Mouse (Mus musculus) limb, embryonic 13.5 days (tissue): Measurements from ENCODE around the gene Tmem209. TPM values are rescaled to one million over a fixed set of nuclear protein-coding genes. Genes with fewer than 3 reads are reported as not detected.
A peak's percentile ranks its signal among the peaks of the same experiment; 100 is the strongest.

Experiments
- ATAC-seq: fragments of 200-750 bp; cut with Nextera tagmentation; 2 replicates; pipeline ENCODE4 v1.8.0; 2017; ENCODE audit warnings: low read depth, moderate number of reproducible peaks, moderate TSS enrichment; ENCODE audit not compliant: low FRiP score
- H3K27ac ChIP-seq: fragments of 300-500 bp; sonication (generic); 2 replicates; pipeline ENCODE4 v1.5.1; 2015; ENCODE audit warnings: inconsistent platforms, mild to moderate bottlenecking, moderate library complexity
- H3K27me3 ChIP-seq: fragments of 300-500 bp; sonication (generic); 2 replicates; pipeline ENCODE4 v1.6.1; 2015; ENCODE audit warnings: mild to moderate bottlenecking, inconsistent platforms
- H3K36me3 ChIP-seq: fragments of 300-500 bp; sonication (generic); 2 replicates; pipeline ENCODE4 v1.6.1; 2015; ENCODE audit warnings: inconsistent platforms, mild to moderate bottlenecking, moderate library complexity
- H3K4me1 ChIP-seq: fragments of 300-500 bp; sonication (generic); 2 replicates; pipeline ENCODE4 v1.6.1; 2015; ENCODE audit warnings: inconsistent platforms
- H3K4me2 ChIP-seq: fragments of 300-500 bp; sonication (generic); replicated peaks from 2 replicates; pipeline ENCODE4 v1.6.1; 2015; ENCODE audit warnings: inconsistent platforms, mild to moderate bottlenecking, moderate library complexity
- H3K4me3 ChIP-seq: fragments of 300-500 bp; sonication (generic); 2 replicates; pipeline ENCODE4 v1.5.1; 2015; ENCODE audit warnings: moderate library complexity, mild to moderate bottlenecking, inconsistent platforms
- H3K9ac ChIP-seq: fragments of 300-500 bp; sonication (generic); 2 replicates; pipeline ENCODE4 v1.6.1; 2015; ENCODE audit warnings: mild to moderate bottlenecking, inconsistent platforms
- H3K9me3 ChIP-seq: fragments of 300-500 bp; sonication (generic); 2 replicates; pipeline ENCODE4 v1.6.1; 2016; ENCODE audit warnings: inconsistent platforms
- WGBS: fragments of 180-500 bp; shearing (Covaris S2); methylation state at CpG from one replicate; pipeline ENCODE4 v1.1.7; 2015; 5-methylcytosine and 5-hydroxymethylcytosine counted together
- polyA plus RNA-seq: library from polyadenylated mRNA; unstranded; fragments of >200 nt; fragmentation: Nextera tagmentation; extraction: Ambion mirVana; gene quantifications from 2 replicates; pipeline ENCODE4 v1.2.1, GENCODE M21; 2015

The Tmem209 gene
- polyA plus RNA-seq, 1 experiment from 2014 or later, result 34.7 TPM

- Histone ChIP-seq H3K4me1 (peaks cover 92% of the 10 kb centered on the region), H3K9me3 (no peaks in the 10 kb centered on the region), H3K4me2 (peak overlapping the region; percentile 58), H3K27me3 (no peaks in the 10 kb centered on the region), H3K27ac (peak overlapping the region; percentile 96), H3K9ac (no peak overlapping the region), H3K4me3 (peak overlapping the region; percentile 27; the same call in 1 of the 2 replicates), H3K36me3 (no peaks in the 10 kb centered on the region)
- ATAC-seq, result no peak
- WGBS, result 21% methylated on average over 9 of the region's 9 CpGs
These were observed 38.2 kb upstream of the Tmem209 start for GRCm38 (mm10) chr6:30547656-30548306.

- no peaks in the 10 kb centered on the region for H3K36me3 ChIP-seq
These were observed 37.7 kb upstream of the Tmem209 start for GRCm38 (mm10) chr6:30547274-30547645.

DNA sequence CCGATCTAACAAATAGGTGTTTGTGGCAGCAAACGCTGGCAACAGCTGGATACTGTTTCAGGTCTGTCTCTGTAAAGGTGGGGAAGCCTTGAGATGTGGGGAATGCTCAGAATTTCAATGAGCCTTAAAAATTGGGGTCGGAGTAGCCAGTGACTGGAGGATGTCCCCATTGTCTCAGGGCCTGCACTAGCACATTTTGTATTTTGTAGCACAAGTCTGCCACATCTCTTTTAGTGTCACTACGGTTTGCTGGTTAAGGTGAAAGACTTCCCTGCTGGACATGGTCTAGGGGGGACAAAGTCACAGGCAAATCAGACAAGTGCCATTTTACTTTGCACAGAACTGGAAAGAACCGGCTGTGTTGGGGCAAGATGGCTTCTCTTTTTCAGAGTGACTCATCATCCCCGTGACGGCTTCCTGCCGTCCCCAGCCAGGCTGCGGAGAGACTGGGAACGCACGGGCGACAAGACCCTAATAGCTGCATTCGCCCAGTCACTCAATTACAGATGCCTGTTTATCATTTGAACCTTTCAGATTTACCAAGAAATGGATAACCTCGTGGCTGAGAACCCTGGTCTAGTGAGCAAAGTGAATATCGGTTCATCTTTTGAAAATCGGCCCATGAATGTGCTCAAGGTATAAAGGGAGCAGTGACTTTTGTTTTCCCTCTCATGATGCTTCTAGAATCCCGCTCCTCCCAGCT, 37.1 kb upstream of the Tmem209 start:
- Histone ChIP-seq H3K36me3 (no peaks in the 10 kb centered on the region), H3K27me3 (no peaks in the 10 kb centered on the region), H3K27ac (peak overlapping the region; percentile 96), H3K9ac (peak overlapping the region; percentile 43; the same call in 1 of the 2 replicates), H3K4me3 (peak overlapping the region; percentile 27), H3K9me3 (no peaks in the 10 kb centered on the region), H3K4me2 (peak overlapping the region; percentile 58), H3K4me1 (peaks cover 90% of the 10 kb centered on the region)
- ATAC-seq, result no peak
- WGBS, result 10% methylated on average over 17 of the region's 17 CpGs

More at GRCm38 (mm10) chr6:30547274-30547645, 37.7 kb upstream of the Tmem209 start:
- Histone ChIP-seq H3K27me3 (no peaks in the 10 kb centered on the region), H3K27ac (peak overlapping the region; percentile 96), H3K4me2 (peak overlapping the region; percentile 58), H3K4me1 (peaks cover 92% of the 10 kb centered on the region), H3K9me3 (no peaks in the 10 kb centered on the region), H3K4me3 (peak overlapping the region; percentile 27), H3K9ac (peak overlapping the region; percentile 43; the same call in 1 of the 2 replicates)
- no peak for ATAC-seq
- WGBS, result 0% methylated on average over 16 of the region's 17 CpGs

DNA sequence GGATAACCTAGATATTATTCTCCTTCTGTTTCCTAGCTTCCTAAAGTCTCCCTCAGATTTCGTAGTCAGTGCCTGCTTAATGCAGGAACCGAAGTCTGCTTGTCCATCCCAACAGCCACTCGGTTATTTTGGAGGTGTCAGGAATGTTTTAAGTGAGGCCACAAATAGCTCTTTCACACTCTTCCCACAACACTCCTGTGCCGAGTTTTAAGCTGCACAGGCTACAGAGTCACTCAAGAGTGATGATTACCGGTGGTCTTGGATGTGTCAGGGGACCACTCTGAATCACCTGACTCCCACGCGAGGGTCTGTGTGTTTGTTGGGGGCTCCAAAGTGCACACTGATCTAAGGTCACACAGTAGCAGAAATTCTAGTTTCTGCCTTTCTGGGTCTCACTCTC, 36.1 kb upstream of the Tmem209 start:
- WGBS, result 35% methylated on average over 7 of the region's 7 CpGs
- no peaks in the 10 kb centered on the region for H3K36me3 ChIP-seq
- no peak overlapping the region for H3K4me3 ChIP-seq
- peak overlapping the region; percentile 65; the same call in 1 of the 2 replicates for H3K27ac ChIP-seq
- no peaks in the 10 kb centered on the region for H3K27me3 ChIP-seq
- H3K9ac ChIP-seq, result no peak overlapping the region
- H3K4me2 ChIP-seq, result peak overlapping the region; percentile 31; the same call in 1 of the 2 replicates
- no peaks in the 10 kb centered on the region for H3K9me3 ChIP-seq
- no peak for ATAC-seq
- peaks cover 87% of the 10 kb centered on the region for H3K4me1 ChIP-seq

- ATAC-seq, result no peak
- Histone ChIP-seq H3K9ac (no peak overlapping the region), H3K4me3 (0 out of 2 replicates have a peak overlapping the region, but pooled peaks have one; percentile 8), H3K36me3 (no peaks in the 10 kb centered on the region), H3K9me3 (no peaks in the 10 kb centered on the region), H3K27me3 (no peaks in the 10 kb centered on the region), H3K27ac (peak overlapping the region; percentile 86), H3K4me2 (peak overlapping the region; percentile 40), H3K4me1 (peaks cover 73% of the 10 kb centered on the region)
- 5% methylated on average over 8 of the region's 8 CpGs for WGBS
These were observed 34.3 kb upstream of the Tmem209 start for GRCm38 (mm10) chr6:30543851-30544250.

DNA sequence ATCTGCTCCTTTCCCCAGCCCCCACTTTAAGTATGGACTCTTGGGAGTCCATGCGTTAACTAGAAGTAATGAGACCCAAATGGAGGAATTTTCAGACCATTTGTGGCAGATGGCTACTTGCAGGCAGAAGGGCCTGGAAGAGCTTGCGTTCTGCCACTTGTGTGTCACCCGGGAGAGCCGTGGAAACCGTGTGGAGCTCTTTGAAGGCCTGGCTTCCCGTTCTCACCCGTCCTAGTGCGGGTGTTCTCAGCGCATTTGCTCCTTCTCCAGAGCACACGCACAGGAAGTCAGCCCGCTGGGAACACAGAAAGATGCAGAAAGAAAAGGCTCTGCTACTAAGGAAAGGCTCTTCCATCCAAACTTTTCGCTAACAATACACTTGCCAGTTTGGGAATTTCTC, 33.5 kb upstream of the Tmem209 start:
- 9% methylated on average over 12 of the region's 12 CpGs for WGBS
- H3K27me3 ChIP-seq, result no peaks in the 10 kb centered on the region
- H3K36me3 ChIP-seq, result no peaks in the 10 kb centered on the region
- H3K4me3 ChIP-seq, result no peak overlapping the region
- peak overlapping the region; percentile 86 for H3K27ac ChIP-seq
- peak overlapping the region; percentile 40; the same call in 1 of the 2 replicates for H3K4me2 ChIP-seq
- H3K4me1 ChIP-seq, result peaks cover 75% of the 10 kb centered on the region
- H3K9me3 ChIP-seq, result no peaks in the 10 kb centered on the region
- no peak for ATAC-seq
- H3K9ac ChIP-seq, result peak overlapping the region; percentile 50

DNA sequence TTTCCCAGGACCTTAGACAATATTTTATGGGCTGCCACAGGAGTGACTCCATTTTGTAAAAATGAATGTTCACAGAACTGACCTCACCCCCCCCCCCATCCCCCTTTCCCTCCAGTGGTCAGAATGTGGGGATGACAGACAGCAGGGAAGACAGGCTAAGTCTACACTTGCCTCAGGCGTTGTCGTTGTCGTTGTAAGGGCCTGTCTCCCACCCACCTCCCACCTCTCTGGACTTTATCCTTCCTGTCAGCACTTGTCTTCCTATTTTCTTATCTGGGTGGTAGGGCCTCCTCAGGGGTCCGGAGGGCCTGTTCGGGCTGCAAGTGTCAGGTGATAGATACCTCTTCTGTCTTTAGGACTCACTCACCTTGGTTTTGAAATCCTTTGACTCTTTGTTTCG, 32.7 kb upstream of the Tmem209 start:
- no peaks in the 10 kb centered on the region for H3K27me3 ChIP-seq
- H3K9me3 ChIP-seq, result no peaks in the 10 kb centered on the region
- H3K4me3 ChIP-seq, result no peak overlapping the region
- H3K36me3 ChIP-seq, result no peaks in the 10 kb centered on the region
- peak overlapping the region; percentile 86; the same call in 1 of the 2 replicates for H3K27ac ChIP-seq
- ATAC-seq, result no peak
- H3K4me2 ChIP-seq, result no peak overlapping the region
- no peak overlapping the region for H3K9ac ChIP-seq
- H3K4me1 ChIP-seq, result peaks cover 73% of the 10 kb centered on the region
- WGBS, result 31% methylated on average over 6 of the region's 6 CpGs

GRCm38 (mm10) chr6:30541009-30541799, 31.6 kb upstream of the Tmem209 start, which contains the start of gene Cpa2:
Gene Cpa2 (plus strand): TSS chr6:30541582.
- no peak for ATAC-seq
- no peaks in the 10 kb centered on the region for H3K36me3 ChIP-seq
- no peaks in the 10 kb centered on the region for H3K9me3 ChIP-seq
- peak within 1 kb of the TSS; percentile 86; the same call in 1 of the 2 replicates for H3K27ac ChIP-seq
- no peak within 1 kb of the TSS for H3K4me2 ChIP-seq
- H3K4me1 ChIP-seq, result peaks cover 64% of the 10 kb centered on the region
- WGBS, result 46% methylated on average over 11 of the region's 11 CpGs
- no peak within 1 kb of the TSS for H3K4me3 ChIP-seq
- H3K9ac ChIP-seq, result no peak within 1 kb of the TSS
- no peaks in the 10 kb centered on the region for H3K27me3 ChIP-seq

GRCm38 (mm10) chr6:30538800-30539199, 29.2 kb upstream of the Tmem209 start:
- Histone ChIP-seq H3K4me1 (peaks cover 41% of the 10 kb centered on the region), H3K4me2 (peak overlapping the region; percentile 12; the same call in 1 of the 2 replicates), H3K27ac (peak overlapping the region; percentile 83), H3K36me3 (no peaks in the 10 kb centered on the region), H3K4me3 (no peak overlapping the region), H3K27me3 (no peaks in the 10 kb centered on the region), H3K9ac (no peak overlapping the region), H3K9me3 (no peaks in the 10 kb centered on the region)
- no peak for ATAC-seq
- 33% methylated on average over 5 of the region's 5 CpGs for WGBS

DNA sequence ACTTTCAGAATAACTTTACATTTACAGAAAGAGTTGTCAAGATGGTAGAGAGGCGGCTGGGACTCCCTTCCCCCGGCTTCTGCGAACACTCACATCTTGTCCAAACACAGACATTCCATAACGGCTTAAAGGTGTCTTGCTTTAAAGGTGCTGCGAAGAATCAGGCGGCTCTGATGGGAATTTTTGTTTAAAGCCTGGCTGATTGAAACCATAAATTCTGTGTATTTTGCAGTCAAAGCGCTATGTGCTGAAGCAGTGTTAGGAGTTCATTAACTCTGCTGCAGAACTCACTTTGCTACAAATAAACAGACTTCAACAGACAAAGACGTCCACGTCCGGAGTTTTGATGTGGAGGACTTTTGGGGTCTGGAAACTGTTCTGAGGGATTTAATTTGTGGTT, 28.7 kb upstream of the Tmem209 start:
- H3K36me3 ChIP-seq, result no peaks in the 10 kb centered on the region
- no peaks in the 10 kb centered on the region for H3K27me3 ChIP-seq
- H3K9ac ChIP-seq, result no peak overlapping the region; the same call in 1 of the 2 replicates
- H3K27ac ChIP-seq, result peak overlapping the region; percentile 83
- no peaks in the 10 kb centered on the region for H3K9me3 ChIP-seq
- H3K4me2 ChIP-seq, result peak overlapping the region; percentile 12; the same call in 1 of the 2 replicates
- H3K4me3 ChIP-seq, result no peak overlapping the region
- no peak for ATAC-seq
- H3K4me1 ChIP-seq, result peaks cover 35% of the 10 kb centered on the region
- 11% methylated on average over 10 of the region's 10 CpGs for WGBS

GRCm38 (mm10) chr6:30535340-30535739, 25.8 kb upstream of the Tmem209 start:
- no peaks in the 10 kb centered on the region for H3K27me3 ChIP-seq
- no peak overlapping the region for H3K4me3 ChIP-seq
- peaks cover 15% of the 10 kb centered on the region for H3K4me1 ChIP-seq
- 48% methylated on average over 3 of the region's 3 CpGs for WGBS
- no peak overlapping the region for H3K9ac ChIP-seq
- H3K27ac ChIP-seq, result no peak overlapping the region
- H3K36me3 ChIP-seq, result no peaks in the 10 kb centered on the region
- no peak overlapping the region for H3K4me2 ChIP-seq
- no peak for ATAC-seq
- no peaks in the 10 kb centered on the region for H3K9me3 ChIP-seq

- Histone ChIP-seq H3K27me3 (no peaks in the 10 kb centered on the region), H3K9ac (no peak overlapping the region), H3K4me1 (peaks cover 58% of the 10 kb centered on the region), H3K4me2 (no peak overlapping the region), H3K36me3 (no peaks in the 10 kb centered on the region), H3K27ac (peak overlapping the region; percentile 98; the same call in 1 of the 2 replicates), H3K4me3 (no peak overlapping the region), H3K9me3 (no peaks in the 10 kb centered on the region)
- 20% methylated on average over 6 of the region's 6 CpGs for WGBS
- no peak for ATAC-seq
These were observed 19.2 kb upstream of the Tmem209 start for GRCm38 (mm10) chr6:30528800-30529199.
